Mouse (Mus musculus) CH12.LX (cell line): ENCODE results near the gene Trnt1. TPM values are rescaled to one million over a fixed set of nuclear protein-coding genes. Genes with fewer than 3 reads are reported as not detected.

Source experiments
- DNase-seq: peaks from one replicate; pipeline ENCODE4 v3.0.0-alpha.2; 2013; ENCODE audit errors: extremely low read depth
- H3K27ac ChIP-seq: 2 replicates; pipeline ENCODE4 v1.5.1; 2012; ENCODE audit warnings: low read depth, mild to moderate bottlenecking, control low read depth, moderate library complexity; ENCODE audit not compliant: insufficient read depth
- H3K27me3 ChIP-seq: replicated peaks from 2 replicates; pipeline ENCODE3; 2012; ENCODE audit warnings: inconsistent platforms
- H3K36me3 ChIP-seq, 2 experiments: replicated peaks in 1 of 2; 2 replicates each; pipeline versions ENCODE3 to v1.6.1; 2012; ENCODE audit warnings: inconsistent platforms in 1 of 2, low read length in 1 of 2, mild to moderate bottlenecking in 1 of 2, mixed read lengths in 1 of 2, moderate library complexity in 1 of 2; ENCODE audit not compliant: control insufficient read depth in 1 of 2, insufficient read depth in 1 of 2
- H3K4me1 ChIP-seq, 2 experiments: 2 replicates each; pipeline ENCODE4 v1.6.1; 2012; ENCODE audit warnings: inconsistent platforms in 1 of 2, moderate library complexity in 1 of 2; ENCODE audit not compliant: insufficient read depth in 2 of 2, control insufficient read depth in 1 of 2
- H3K4me2 ChIP-seq: 2 replicates; pipeline ENCODE4 v1.6.1; 2012; ENCODE audit warnings: low read depth, mild to moderate bottlenecking, control low read depth; ENCODE audit not compliant: poor library complexity, insufficient read depth, severe bottlenecking
- H3K4me3 ChIP-seq, 3 experiments: fragments of 150-350 bp in 1 of 3; sonication (generic) in 1 of 3; replicated peaks in 1 of 3; 2 replicates each; pipeline versions ENCODE3 to v1.5.1; 2011 to 2012; ENCODE audit warnings: low read depth in 2 of 3, low read length in 2 of 3, mild to moderate bottlenecking in 2 of 3, moderate library complexity in 2 of 3, control low read depth in 1 of 3, improper control_type of control experiment in 1 of 3, inconsistent platforms in 1 of 3, mixed read lengths in 1 of 3; ENCODE audit not compliant: poor library complexity in 1 of 3
- H3K79me2 ChIP-seq: replicated peaks from 2 replicates; pipeline ENCODE4 v1.6.1; 2012; ENCODE audit warnings: mild to moderate bottlenecking, moderate library complexity; ENCODE audit not compliant: control insufficient read depth, poor library complexity, insufficient read depth, severe bottlenecking; ENCODE audit errors: extremely low read depth
- H3K9ac ChIP-seq: 2 replicates; pipeline ENCODE4 v1.6.1; 2012; ENCODE audit warnings: low read depth, mild to moderate bottlenecking, control low read depth, moderate library complexity; ENCODE audit not compliant: insufficient read depth
- H3K9me3 ChIP-seq: replicated peaks from 2 replicates; pipeline ENCODE3; 2012; ENCODE audit warnings: low read length, inconsistent platforms, mixed read lengths
- BHLHE40 ChIP-seq: IDR thresholded peaks from 2 replicates; pipeline ENCODE4 v1.6.1; 2011; ENCODE audit warnings: mild to moderate bottlenecking, low read depth, low read length, improper control_type of control experiment
- CHD2 ChIP-seq: IDR thresholded peaks from 2 replicates; pipeline ENCODE4 v1.6.1; 2011; ENCODE audit warnings: low read length, improper control_type of control experiment
- CTCF ChIP-seq, 2 experiments: IDR thresholded peaks in 1 of 2; conservative IDR thresholded peaks in 1 of 2; 2 replicates each; pipeline ENCODE4 v1.5.1; 2011 to 2012; ENCODE audit warnings: low read depth in 2 of 2, low read length in 2 of 2, improper control_type of control experiment in 1 of 2, inconsistent platforms in 1 of 2, mild to moderate bottlenecking in 1 of 2, moderate library complexity in 1 of 2
- E2F4 ChIP-seq: IDR thresholded peaks from 2 replicates; pipeline ENCODE4 v1.6.1; 2011; ENCODE audit warnings: low read depth, low read length, improper control_type of control experiment; ENCODE audit not compliant: insufficient replicate concordance
- ELF1 ChIP-seq: IDR thresholded peaks from 2 replicates; pipeline ENCODE4 v1.6.1; 2014; ENCODE audit warnings: low read depth, mild to moderate bottlenecking, inconsistent platforms, low read length, improper control_type of control experiment
- EP300 ChIP-seq: IDR thresholded peaks from 2 replicates; pipeline ENCODE4 v1.6.1; 2011; ENCODE audit warnings: low read length, improper control_type of control experiment
- ETS1 ChIP-seq: conservative IDR thresholded peaks from 2 replicates; pipeline ENCODE4 v1.6.1; 2012; ENCODE audit warnings: low read depth, mild to moderate bottlenecking, inconsistent platforms, low read length, improper control_type of control experiment, moderate library complexity
- GABPA ChIP-seq: IDR thresholded peaks from 2 replicates; pipeline ENCODE4 v1.6.1; 2012; ENCODE audit warnings: low read depth, low read length, improper control_type of control experiment, inconsistent platforms; ENCODE audit not compliant: insufficient replicate concordance
- HCFC1 ChIP-seq: IDR thresholded peaks from 2 replicates; pipeline ENCODE4 v1.6.1; 2012; ENCODE audit warnings: low read depth, mild to moderate bottlenecking, inconsistent platforms, low read length, improper control_type of control experiment
- IRF4 ChIP-seq: IDR thresholded peaks from 2 replicates; pipeline ENCODE4 v1.6.1; 2014; ENCODE audit warnings: low read depth, mild to moderate bottlenecking, inconsistent platforms, low read length, improper control_type of control experiment
- JUN ChIP-seq: IDR thresholded peaks from 2 replicates; pipeline ENCODE4 v1.6.1; 2011; ENCODE audit warnings: low read depth, mild to moderate bottlenecking, low read length, improper control_type of control experiment, moderate library complexity; ENCODE audit not compliant: insufficient read depth
- JUND ChIP-seq: conservative IDR thresholded peaks from 2 replicates; pipeline ENCODE4 v1.6.1; 2011; ENCODE audit warnings: low read depth, low read length, improper control_type of control experiment
- KAT2A ChIP-seq: IDR thresholded peaks from 2 replicates; pipeline ENCODE4 v1.6.1; 2012; ENCODE audit warnings: low read length, improper control_type of control experiment, inconsistent platforms; ENCODE audit not compliant: insufficient replicate concordance
- MAFK ChIP-seq: IDR thresholded peaks from 2 replicates; pipeline ENCODE4 v1.6.1; 2011; ENCODE audit warnings: low read length, improper control_type of control experiment; ENCODE audit not compliant: insufficient replicate concordance
- MAX ChIP-seq: IDR thresholded peaks from 2 replicates; pipeline ENCODE4 v1.6.1; 2011; ENCODE audit warnings: low read length, improper control_type of control experiment
- MAZ ChIP-seq: IDR thresholded peaks from 2 replicates; pipeline ENCODE4 v1.6.1; 2012; ENCODE audit warnings: low read depth, mild to moderate bottlenecking, inconsistent platforms, low read length, improper control_type of control experiment, moderate library complexity
- MEF2A ChIP-seq: IDR thresholded peaks from 2 replicates; pipeline ENCODE4 v1.6.1; 2014; ENCODE audit warnings: low read depth, mild to moderate bottlenecking, inconsistent platforms, low read length, improper control_type of control experiment, borderline replicate concordance
- MXI1 ChIP-seq: IDR thresholded peaks from 2 replicates; pipeline ENCODE4 v1.6.1; 2011; ENCODE audit warnings: mild to moderate bottlenecking, low read depth, low read length, improper control_type of control experiment
- MYC ChIP-seq: IDR thresholded peaks from 2 replicates; pipeline ENCODE4 v1.6.1; 2011; ENCODE audit warnings: low read depth, mild to moderate bottlenecking, improper control_type of control experiment, low read length
- NELFE ChIP-seq: IDR thresholded peaks from 2 replicates; pipeline ENCODE4 v1.6.1; 2011; ENCODE audit warnings: low read depth, low read length, improper control_type of control experiment
- NRF1 ChIP-seq: IDR thresholded peaks from 2 replicates; pipeline ENCODE4 v1.6.1; 2014; ENCODE audit warnings: low read depth, mild to moderate bottlenecking, inconsistent platforms, low read length, improper control_type of control experiment, moderate library complexity
- PAX5 ChIP-seq: IDR thresholded peaks from 2 replicates; pipeline ENCODE4 v1.6.1; 2012; ENCODE audit warnings: low read length, inconsistent platforms, mixed read lengths
- POLR2A ChIP-seq: IDR thresholded peaks from 2 replicates; pipeline ENCODE4 v1.6.1; 2011; ENCODE audit warnings: low read depth, mild to moderate bottlenecking, improper control_type of control experiment, low read length
- POLR2AphosphoS2 ChIP-seq: IDR thresholded peaks from 2 replicates; pipeline ENCODE4 v1.6.1; 2011; ENCODE audit warnings: low read depth, low read length, improper control_type of control experiment
- RAD21 ChIP-seq: IDR thresholded peaks from 2 replicates; pipeline ENCODE4 v1.6.1; 2011; ENCODE audit warnings: low read depth, mild to moderate bottlenecking, low read length, improper control_type of control experiment, moderate library complexity
- RCOR1 ChIP-seq: conservative IDR thresholded peaks from 2 replicates; pipeline ENCODE4 v1.6.1; 2012; ENCODE audit warnings: low read depth, mild to moderate bottlenecking, inconsistent platforms, low read length, improper control_type of control experiment
- SIN3A ChIP-seq: IDR thresholded peaks from 2 replicates; pipeline ENCODE4 v1.6.1; 2012; ENCODE audit warnings: low read length, improper control_type of control experiment, inconsistent platforms
- TBP ChIP-seq: conservative IDR thresholded peaks from 2 replicates; pipeline ENCODE4 v1.6.1; 2011; ENCODE audit warnings: low read depth, low read length, improper control_type of control experiment
- TCF12 ChIP-seq: IDR thresholded peaks from 2 replicates; pipeline ENCODE4 v1.6.1; 2014; ENCODE audit warnings: low read depth, mild to moderate bottlenecking, inconsistent platforms, low read length, improper control_type of control experiment
- ZKSCAN1 ChIP-seq: IDR thresholded peaks from 2 replicates; pipeline ENCODE4 v1.6.1; 2012; ENCODE audit warnings: low read depth, inconsistent platforms, low read length, improper control_type of control experiment, borderline replicate concordance
- dilution Hi-C: fragments of 300-500 bp; cut with MboI; formaldehyde crosslinking; loops from 2 replicates; pipeline ENCODE4 v1.14.3; 2020; ENCODE audit warnings: low sequenced_read_pairs; ENCODE audit not compliant: extremely low pct_unique_long_range_greater_than_20kb, extremely low pct_ligation_motif_present
- in situ Hi-C: fragments of 300-500 bp; cut with MboI; formaldehyde crosslinking; loops from 3 replicates; pipeline ENCODE4 v1.14.3; 2019; ENCODE audit warnings: low sequenced_read_pairs, low pct_ligation_motif_present, low pct_unique_long_range_greater_than_20kb, mixed read lengths
- polyA plus RNA-seq: library from polyadenylated mRNA; unstranded; fragments of >175 nt; gene quantifications from 2 replicates; pipeline ENCODE4 v1.2.1, GENCODE M21; 2012; ENCODE audit warnings: low read depth; ENCODE audit not compliant: insufficient read length
- total RNA-seq, 2 experiments: library from RNA; depleted of rRNA; stranded (reverse); fragments of 300-350 nt in 1 of 2; fragments of >200 nt in 1 of 2; gene quantifications; 2 replicates each; pipeline ENCODE4 v1.2.3; 2012 to 2014

Trnt1 gene
- total and polyA plus RNA-seq, 3 experiments: 106 to 239 (median 159) TPM

- no peak for DNase-seq
- TF ChIP-seq TCF12: no peak
- no peak for TF ChIP-seq EP300
- TF ChIP-seq CTCF (conservative IDR thresholded peaks at IDR 0.05 in 1 of 2, IDR thresholded peaks at IDR 0.05 in 1 of 2; ENCODE audit: low read depth in 2 of 2, low read length in 2 of 2): no peak
- no peak for TF ChIP-seq E2F4
- no peak for TF ChIP-seq HCFC1
- no peak for TF ChIP-seq ELF1
- no peak for TF ChIP-seq JUND
- no peak for TF ChIP-seq TBP
- TF ChIP-seq IRF4: no peak
- no peak for TF ChIP-seq BHLHE40
- no peak for TF ChIP-seq MYC
- no peak for TF ChIP-seq MEF2A
- TF ChIP-seq ZKSCAN1: no peak
- no peak for TF ChIP-seq RAD21
- no peak for TF ChIP-seq ETS1
- no peaks in the 10 kb centered on the region for H3K9me3 ChIP-seq
- in situ Hi-C loops (no loop called here), dilution Hi-C loops (no loop called here)
- peaks cover 2% of the 10 kb centered on the region for H3K79me2 ChIP-seq
- no peak overlapping the region for H3K4me3 ChIP-seq
- no peaks in the 10 kb centered on the region for H3K27me3 ChIP-seq
- peaks cover 13 to 100% of the 10 kb centered on the region in 2 experiments for H3K4me1 ChIP-seq
- peaks cover 50 to 77% of the 10 kb centered on the region in 2 experiments for H3K36me3 ChIP-seq
- no peak overlapping the region for H3K4me2 ChIP-seq
- H3K9ac ChIP-seq: no peak overlapping the region
- H3K27ac ChIP-seq: no peak overlapping the region
Measured at GRCm38 (mm10) chr6:106727703-106728102, 41.2 kb upstream of the Trnt1 start.

GRCm38 (mm10) chr6:106729682-106730314 is 39.1 kb upstream of the Trnt1 start:
- H3K27me3 ChIP-seq: no peaks in the 10 kb centered on the region
- peaks cover 12 to 82% of the 10 kb centered on the region in 2 experiments for H3K4me1 ChIP-seq
- H3K4me2 ChIP-seq: no peak overlapping the region
- in situ Hi-C loops (no loop called here), dilution Hi-C loops (no loop called here)
- H3K9me3 ChIP-seq: no peaks in the 10 kb centered on the region
- H3K4me3 ChIP-seq: peak overlapping the region in 1 of 3 experiments; percentile 25
- no peak overlapping the region for H3K9ac ChIP-seq
- H3K36me3 ChIP-seq: peaks cover 38 to 69% of the 10 kb centered on the region in 2 experiments
- H3K27ac ChIP-seq: peak overlapping the region; percentile 69
- peak; percentile 70 for DNase-seq
- H3K79me2 ChIP-seq: no peaks in the 10 kb centered on the region; the same call in none of the 2 replicates
- TF ChIP-seq MAZ (peak; percentile 64; the same call in 1 of the 2 replicates), BHLHE40 (0 out of 2 replicates have a peak, but pooled peaks have one; percentile 37), E2F4 (no peak), HCFC1 (no peak), POLR2A (no peak), MAFK (peak; percentile 85), JUND (0 out of 2 replicates have a peak, but pooled peaks have one; percentile 21), ELF1 (no peak), EP300 (peak; percentile 98), SIN3A (peak; percentile 32; the same call in 1 of the 2 replicates), KAT2A (no peak), CHD2 (peak; percentile 79), MXI1 (peak; percentile 52; the same call in 1 of the 2 replicates), GABPA (no peak), JUN (no peak), MYC (peak; percentile 95), TBP (0 out of 2 replicates have a peak, but pooled peaks have one; percentile 20), NRF1 (no peak), RCOR1 (no peak; the same call in 1 of the 2 replicates), ZKSCAN1 (no peak), MEF2A (peak; percentile 41; the same call in 1 of the 2 replicates), POLR2AphosphoS2 (no peak), CTCF (conservative IDR thresholded peaks at IDR 0.05 in 1 of 2, IDR thresholded peaks at IDR 0.05 in 1 of 2; ENCODE audit: low read depth in 2 of 2, low read length in 2 of 2) (no peak), MAX (peak; percentile 76), NELFE (no peak), PAX5 (no peak), TCF12 (peak; percentile 61)
